Mouse (Mus musculus) liver, postnatal 0 days (tissue): Measurements from ENCODE around the gene Rgcc.

Experiments
- CTCF ChIP-seq: sonication (generic); IDR thresholded peaks from 2 replicates; pipeline ENCODE4 v1.5.1; 2016; ENCODE audit warnings: antibody characterized with exemption, low read depth
- EP300 ChIP-seq: IDR thresholded peaks from 2 replicates; pipeline ENCODE4 v1.6.1; 2016; ENCODE audit warnings: antibody characterized with exemption, low read depth, mild to moderate bottlenecking

GRCm38 (mm10) chr14:79275870-79276395 lies 25.5 kb downstream of the Rgcc start:
- TF ChIP-seq CTCF (no peak), EP300 (no peak)
